Mouse (Mus musculus): Measurements from ENCODE around the gene 5031439G07Rik. TPM values are rescaled to one million over a fixed set of nuclear protein-coding genes. Genes with fewer than 3 reads are reported as not detected.

The 5031439G07Rik gene
- total RNA-seq, 2 experiments from 2014 or later: 96.1 to 106 TPM

DNA sequence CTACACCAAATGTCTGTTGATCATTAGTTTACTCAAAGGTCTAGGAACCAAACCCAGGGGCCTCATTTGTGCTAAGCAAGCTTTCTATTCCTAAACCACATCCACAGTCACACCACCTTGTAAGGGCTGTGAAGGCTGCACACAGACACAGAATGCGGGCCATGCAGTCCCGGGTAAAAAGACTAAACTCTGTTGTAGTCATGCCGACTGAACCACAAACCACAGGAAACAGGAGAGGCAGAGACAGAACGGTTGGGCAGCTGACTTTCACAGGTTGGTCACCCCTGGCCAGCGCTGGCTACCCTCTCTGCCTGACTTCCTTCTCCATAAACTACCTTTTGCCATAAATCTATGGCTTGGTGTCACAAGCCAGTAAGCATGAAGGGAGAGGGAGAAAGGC, 23.6 kb downstream of the 5031439G07Rik start:
- DNase-seq (ENCODE audit: low spot score in 2 of 2): no peak
- intact Hi-C loops (cut with DNase I): no loop called here

DNA sequence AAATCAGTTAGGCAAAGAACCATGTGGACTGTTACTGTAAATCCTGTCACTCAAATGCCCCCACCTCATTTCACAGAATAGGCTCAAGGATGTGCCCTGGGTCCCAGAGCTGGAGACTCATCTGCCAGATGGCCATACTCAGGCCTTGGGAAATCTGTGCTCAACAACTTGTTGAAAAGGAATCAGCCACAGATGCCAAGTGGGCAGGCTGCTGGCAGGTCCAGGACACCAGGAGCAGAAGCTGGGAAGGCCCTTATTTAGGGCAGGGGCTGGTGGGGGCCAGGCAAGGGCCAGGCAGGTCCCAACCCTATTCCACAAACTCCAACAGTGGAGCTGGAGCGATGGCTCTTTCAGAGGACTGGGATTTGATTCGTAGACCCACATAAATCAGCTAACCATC, 25.8 kb downstream of the 5031439G07Rik start:
- DNase-seq (ENCODE audit: low spot score in 2 of 2): no peak
- intact Hi-C loops (cut with DNase I): no loop called here

GRCm38 (mm10) chr15:84960692-84961091, 27.7 kb downstream of the 5031439G07Rik start:
- intact Hi-C loops (cut with DNase I): no loop called here
- peak; percentile 74 to 76 for DNase-seq (ENCODE audit: low spot score in 2 of 2)

- DNase-seq (ENCODE audit: low spot score in 2 of 2): no peak
- intact Hi-C loops (cut with DNase I): no loop called here
These were observed 28.5 kb downstream of the 5031439G07Rik start for GRCm38 (mm10) chr15:84959891-84960290.

DNA sequence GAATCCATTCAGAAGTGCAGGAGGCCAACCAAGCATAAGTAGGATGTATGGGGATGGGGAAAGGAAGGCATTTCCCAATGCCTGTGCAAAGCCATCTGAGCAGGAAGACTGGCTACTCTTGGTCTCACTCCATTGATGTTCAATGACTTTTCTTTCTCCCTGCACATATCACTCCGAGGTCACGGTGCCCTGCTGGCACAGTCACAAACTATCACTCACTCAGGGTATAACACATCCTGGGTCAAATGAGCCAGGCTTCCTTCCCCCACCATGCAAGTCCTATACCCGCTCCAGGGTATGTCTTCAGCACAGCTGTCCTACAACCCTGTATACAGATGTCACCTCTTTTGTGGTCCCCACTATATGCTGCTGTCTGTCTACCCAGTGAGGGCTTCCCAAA, 30.0 kb downstream of the 5031439G07Rik start:
- intact Hi-C loops (cut with DNase I): no loop called here
- DNase-seq (ENCODE audit: low spot score in 2 of 2): no peak

DNA sequence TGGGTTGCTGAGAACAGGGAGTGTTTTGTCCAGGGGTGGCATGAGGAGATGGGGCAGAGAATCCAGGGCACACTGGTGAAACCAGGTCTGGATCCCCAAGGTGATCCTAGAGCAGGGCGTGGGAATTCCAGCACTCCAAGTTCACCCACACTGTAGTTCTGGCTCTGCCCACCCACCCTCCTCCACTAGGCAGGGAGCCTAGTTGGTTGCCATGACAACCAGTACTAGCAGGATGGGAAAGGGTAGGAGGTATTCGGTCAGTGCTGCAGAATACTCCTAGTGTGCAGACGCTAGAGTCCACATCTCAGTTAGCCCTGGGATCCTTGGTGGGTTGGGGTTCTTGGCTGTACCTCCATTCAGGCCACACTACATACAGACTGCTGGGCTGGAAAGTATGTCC, 30.5 kb downstream of the 5031439G07Rik start:
- intact Hi-C loops (cut with DNase I): no loop called here
- DNase-seq (ENCODE audit: low spot score in 2 of 2): peak; percentile 74 to 86

DNA sequence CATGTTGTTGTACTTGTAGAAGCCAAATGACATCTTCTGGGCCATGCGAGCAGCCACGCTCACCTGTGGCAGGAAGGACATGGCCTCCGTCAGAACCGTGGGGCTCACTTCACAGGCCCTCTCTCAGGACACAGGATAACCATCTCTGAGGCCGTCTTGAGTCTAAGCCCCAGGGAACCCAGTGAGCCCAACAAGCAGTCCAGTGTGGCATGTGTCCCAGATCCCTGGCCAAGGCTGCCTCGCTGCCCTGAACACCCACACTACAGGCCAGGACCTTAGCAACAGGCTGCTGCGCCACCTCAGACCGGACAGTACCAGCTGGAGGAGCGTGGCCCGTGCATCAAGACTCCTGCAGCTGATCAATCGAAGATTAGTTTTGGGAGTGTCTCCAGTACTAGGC, 35.1 kb downstream of the 5031439G07Rik start:
- no peak for DNase-seq (ENCODE audit: low spot score in 2 of 2)
- intact Hi-C loops (cut with DNase I): no loop called here

- intact Hi-C loops (cut with DNase I): no loop called here
- peak in 1 of 2 experiments; percentile 78 for DNase-seq (ENCODE audit: low spot score in 2 of 2)
These were observed 38.3 kb downstream of the 5031439G07Rik start for GRCm38 (mm10) chr15:84950053-84950452.

GRCm38 (mm10) chr15:84948990-84949389, 39.4 kb downstream of the 5031439G07Rik start:
- intact Hi-C loops (cut with DNase I): no loop called here

GRCm38 (mm10) chr15:84944319-84944718, 44.0 kb downstream of the 5031439G07Rik start:
- intact Hi-C loops (cut with DNase I): no loop called here
- DNase-seq (ENCODE audit: low spot score in 2 of 2): no peak

More at GRCm38 (mm10) chr15:84948990-84949389, 39.4 kb downstream of the 5031439G07Rik start:
- DNase-seq (ENCODE audit: low spot score in 2 of 2): no peak

DNA sequence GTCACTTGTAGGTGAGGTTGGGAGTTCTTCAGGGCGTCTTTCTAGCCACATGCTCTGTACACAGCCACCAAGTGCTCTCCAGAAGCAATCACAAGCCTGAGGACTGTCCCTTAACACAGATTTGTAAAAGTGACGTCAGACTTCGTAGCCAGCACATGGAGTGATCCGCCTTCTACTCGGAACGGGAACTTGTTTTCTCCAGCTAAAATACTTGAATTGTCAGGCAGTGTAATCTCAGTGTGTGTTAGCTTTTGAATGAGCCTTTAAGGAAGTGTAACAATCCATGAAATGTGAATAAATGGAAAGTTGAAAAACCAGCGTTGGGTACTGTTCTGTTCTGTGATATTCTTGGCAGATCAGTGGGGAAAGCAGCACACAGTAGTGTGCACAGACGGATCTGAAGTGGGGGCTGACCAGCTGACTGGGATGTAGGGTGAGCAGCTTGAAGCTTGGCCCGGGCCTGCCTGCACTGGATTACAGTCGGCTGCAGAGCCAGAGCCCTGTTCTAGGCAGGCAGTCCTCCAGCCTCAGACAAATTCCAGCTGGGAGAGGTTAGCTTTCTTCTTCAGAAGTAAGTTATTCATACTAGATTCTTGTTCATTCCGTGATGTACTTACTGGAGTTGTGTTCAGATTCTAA, 45.6 kb downstream of the 5031439G07Rik start:
- intact Hi-C loops (cut with DNase I): no loop called here
- DNase-seq (ENCODE audit: low spot score in 2 of 2): peak; percentile 52 to 60

GRCm38 (mm10) chr15:84940102-84940501, 48.2 kb downstream of the 5031439G07Rik start:
- intact Hi-C loops (cut with DNase I): no loop called here
- DNase-seq (ENCODE audit: low spot score in 2 of 2): no peak

DNA sequence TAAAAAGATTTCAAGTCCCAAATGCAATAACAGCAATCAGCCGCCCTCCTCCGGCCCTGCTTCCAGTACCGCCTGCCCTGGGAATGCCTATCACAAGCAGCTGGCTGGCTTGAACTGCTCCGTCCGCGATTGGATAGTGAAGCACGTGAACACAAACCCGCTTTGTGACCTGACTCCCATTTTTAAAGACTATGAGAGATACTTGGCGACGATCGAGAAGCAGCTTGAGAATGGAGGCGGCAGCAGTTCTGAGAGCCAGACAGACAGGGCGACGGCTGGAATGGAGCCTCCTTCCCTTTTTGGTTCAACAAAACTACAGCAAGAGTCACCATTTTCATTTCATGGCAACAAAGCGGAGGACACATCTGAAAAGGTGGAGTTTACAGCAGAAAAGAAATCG, 53.5 kb downstream of the 5031439G07Rik start:
- no peak for DNase-seq (ENCODE audit: low spot score in 2 of 2)
- intact Hi-C loops (cut with DNase I): loop anchor here (10.0 kb wide), 1 partner anchor 120 kb away; no protein-coding TSS in a partner anchor

DNA sequence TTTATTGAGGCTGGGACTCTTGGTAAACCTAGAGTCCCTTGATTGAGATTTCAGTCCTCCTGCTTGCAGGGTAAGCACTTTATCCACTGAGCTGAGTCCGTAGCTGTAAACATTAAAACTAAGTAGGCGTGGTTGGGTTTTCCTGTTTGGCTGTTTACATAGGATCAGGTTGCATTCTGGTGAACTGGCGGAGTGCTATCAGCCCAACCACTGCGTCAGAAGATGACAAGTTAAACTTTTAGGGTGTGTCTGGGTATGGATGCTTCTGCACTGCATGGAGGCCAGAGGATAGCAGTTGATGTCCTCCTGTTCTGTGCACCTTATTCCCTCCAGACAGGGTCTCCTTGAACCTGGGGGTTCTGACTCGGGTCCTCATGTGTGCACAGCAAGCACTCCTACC, 56.0 kb downstream of the 5031439G07Rik start:
- no peak for DNase-seq (ENCODE audit: low spot score in 2 of 2)
- intact Hi-C loops (cut with DNase I): loop anchor here (10.0 kb wide), 1 partner anchor 122 kb away; no protein-coding TSS in a partner anchor

- DNase-seq (ENCODE audit: low spot score in 2 of 2): no peak
- intact Hi-C loops (cut with DNase I): loop anchor here (5.0 kb wide), 1 partner anchor 72 kb away; no protein-coding TSS in a partner anchor
These were observed 62.8 kb downstream of the 5031439G07Rik start for GRCm38 (mm10) chr15:84925495-84926018.

DNA sequence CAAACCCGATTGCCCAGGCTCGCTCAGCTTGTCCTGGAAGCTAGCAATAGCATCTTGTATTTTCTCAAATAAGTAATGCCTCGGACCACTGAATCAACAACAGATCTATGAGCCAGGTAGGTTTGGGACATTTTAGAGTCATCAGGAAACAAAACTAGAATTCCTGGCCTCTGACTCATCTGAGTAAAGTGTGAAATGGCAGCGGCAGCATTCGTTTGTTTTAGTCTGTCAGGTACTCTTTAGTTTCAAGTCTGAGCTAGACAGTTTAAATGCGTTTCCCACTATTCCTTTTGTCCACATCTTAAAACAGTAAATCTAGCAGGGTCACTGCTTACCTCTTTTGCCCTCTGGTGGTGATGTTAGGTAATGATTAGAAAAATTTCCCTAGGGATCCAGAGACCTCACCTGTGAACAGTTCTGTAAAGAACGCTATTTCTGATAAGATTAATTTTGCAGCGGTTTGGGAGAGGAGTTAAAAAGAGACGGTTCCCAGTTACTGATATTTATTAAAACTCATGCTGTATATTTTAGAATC, 63.5 kb downstream of the 5031439G07Rik start:
- peak; percentile 57 to 63 for DNase-seq (ENCODE audit: low spot score in 2 of 2)

GRCm38 (mm10) chr15:84923508-84924181, 64.7 kb downstream of the 5031439G07Rik start:
- intact Hi-C loops (cut with DNase I): loop anchor here (2.0 to 5.0 kb wide), 2 partner anchors 69 to 166 kb away; no protein-coding TSS in a partner anchor
- no peak for DNase-seq (ENCODE audit: low spot score in 2 of 2)

More for the DNA sequence above, 63.5 kb downstream of the 5031439G07Rik start:
- intact Hi-C loops (cut with DNase I): loop anchor here (5.0 kb wide), 2 partner anchors 72 to 168 kb away; no protein-coding TSS in a partner anchor

- DNase-seq (ENCODE audit: low spot score in 2 of 2): peak; percentile 100
- intact Hi-C loops (cut with DNase I): loop anchor here (2.0 to 5.0 kb wide), 2 partner anchors 68 to 166 kb away; no protein-coding TSS in a partner anchor
These were observed 65.4 kb downstream of the 5031439G07Rik start, which contains the start of gene Nup50 for GRCm38 (mm10) chr15:84922884-84923507. Nup50 (plus strand) TSS chr15:84923411.

GRCm38 (mm10) chr15:84919938-84920337, 68.4 kb downstream of the 5031439G07Rik start, which contains the start of gene Gm29666:
Gm29666 (minus strand) TSS chr15:84920038.
- no peak for DNase-seq (ENCODE audit: low spot score in 2 of 2)
- intact Hi-C loops (cut with DNase I): loop anchor here (5.0 kb wide), 1 partner anchor 163 kb away; no protein-coding TSS in a partner anchor
